Mouse (Mus musculus): Measurements from ENCODE around the gene Bst2. TPM values are rescaled to one million over a fixed set of nuclear protein-coding genes. Genes with fewer than 3 reads are reported as not detected.

The Bst2 gene
- polyA plus RNA-seq, 1 experiment = 474 TPM

GRCm38 (mm10) chr8:71488454-71488853 is 48.8 kb downstream of the Bst2 start:
- H3K27me3 ChIP-seq (ENCODE audit: control insufficient read depth, insufficient read depth, low read length) = no peaks in the 10 kb centered on the region
- DNase-seq = peak; percentile 86
- H3K27ac ChIP-seq (ENCODE audit: control insufficient read depth, insufficient read depth, low read length) = peak overlapping the region; percentile 49; the same call in 1 of the 2 replicates
- H3K4me1 ChIP-seq (replicated peaks; ENCODE audit: control insufficient read depth, insufficient read depth, low read length) = peaks cover 33% of the 10 kb centered on the region
- under 1% methylated on average over 22 of the region's 22 CpGs for WGBS
- no peaks in the 10 kb centered on the region for H3K36me3 ChIP-seq (ENCODE audit: control insufficient read depth, insufficient read depth, low read length)
- peak overlapping the region; percentile 87 for H3K4me3 ChIP-seq (ENCODE audit: control insufficient read depth, insufficient read depth, low read length)
- TF ChIP-seq CTCF (IDR thresholded peaks at IDR 0.05; ENCODE audit: borderline replicate concordance, control insufficient read depth, extremely low read depth, insufficient read depth, low read length, poor library complexity) (no peak), POLR2A (IDR thresholded peaks at IDR 0.05; ENCODE audit: control insufficient read depth, extremely low read depth, insufficient read depth, low read length, poor library complexity) (no peak)

- WGBS = under 1% methylated on average over 33 of the region's 33 CpGs
- Histone ChIP-seq H3K27ac (ENCODE audit: control insufficient read depth, insufficient read depth, low read length) (peak within 1 kb of the TSS; percentile 49), H3K4me1 (replicated peaks; ENCODE audit: control insufficient read depth, insufficient read depth, low read length) (peaks cover 33% of the 10 kb centered on the region), H3K36me3 (ENCODE audit: control insufficient read depth, insufficient read depth, low read length) (no peaks in the 10 kb centered on the region), H3K27me3 (ENCODE audit: control insufficient read depth, insufficient read depth, low read length) (no peaks in the 10 kb centered on the region), H3K4me3 (ENCODE audit: control insufficient read depth, insufficient read depth, low read length) (peak within 1 kb of the TSS; percentile 87)
- peak; percentile 82 for DNase-seq
- TF ChIP-seq CTCF (IDR thresholded peaks at IDR 0.05; ENCODE audit: borderline replicate concordance, control insufficient read depth, extremely low read depth, insufficient read depth, low read length, poor library complexity) (no peak), POLR2A (IDR thresholded peaks at IDR 0.05; ENCODE audit: control insufficient read depth, extremely low read depth, insufficient read depth, low read length, poor library complexity) (0 out of 2 replicates have a peak, but pooled peaks have one; percentile 37)
Measured at GRCm38 (mm10) chr8:71487691-71488445, 49.4 kb downstream of the Bst2 start, which contains the start of gene Gtpbp3. Gene Gtpbp3 (plus strand): TSS chr8:71488103.

- Histone ChIP-seq H3K27me3 (ENCODE audit: control insufficient read depth, insufficient read depth, low read length) (no peaks in the 10 kb centered on the region), H3K27ac (ENCODE audit: control insufficient read depth, insufficient read depth, low read length) (peak overlapping the region; percentile 46; the same call in 1 of the 2 replicates)
- DNase-seq = no peak
Measured at GRCm38 (mm10) chr8:71486136-71486529, 51.1 kb downstream of the Bst2 start.

GRCm38 (mm10) chr8:71485142-71486135 is 51.8 kb downstream of the Bst2 start, which contains the start of gene Ano8:
Gene Ano8 (minus strand): TSS chr8:71485963.
- WGBS = 5% methylated on average over 58 of the region's 58 CpGs
- Histone ChIP-seq H3K27ac (ENCODE audit: control insufficient read depth, insufficient read depth, low read length) (peak within 1 kb of the TSS; percentile 46; the same call in 1 of the 2 replicates), H3K4me3 (ENCODE audit: control insufficient read depth, insufficient read depth, low read length) (peak within 1 kb of the TSS; percentile 83), H3K27me3 (ENCODE audit: control insufficient read depth, insufficient read depth, low read length) (no peaks in the 10 kb centered on the region), H3K36me3 (ENCODE audit: control insufficient read depth, insufficient read depth, low read length) (no peaks in the 10 kb centered on the region), H3K4me1 (replicated peaks; ENCODE audit: control insufficient read depth, insufficient read depth, low read length) (peaks cover 33% of the 10 kb centered on the region)
- DNase-seq = peak; percentile 83
- TF ChIP-seq POLR2A (IDR thresholded peaks at IDR 0.05; ENCODE audit: control insufficient read depth, extremely low read depth, insufficient read depth, low read length, poor library complexity) = no peak
- 0 out of 2 replicates have a peak, but pooled peaks have one; percentile 27 for TF ChIP-seq CTCF (IDR thresholded peaks at IDR 0.05; ENCODE audit: borderline replicate concordance, control insufficient read depth, extremely low read depth, insufficient read depth, low read length, poor library complexity)

More at GRCm38 (mm10) chr8:71486136-71486529, 51.1 kb downstream of the Bst2 start:
- WGBS = 18% methylated on average over 7 of the region's 7 CpGs
- TF ChIP-seq CTCF (IDR thresholded peaks at IDR 0.05; ENCODE audit: borderline replicate concordance, control insufficient read depth, extremely low read depth, insufficient read depth, low read length, poor library complexity) (no peak), POLR2A (IDR thresholded peaks at IDR 0.05; ENCODE audit: control insufficient read depth, extremely low read depth, insufficient read depth, low read length, poor library complexity) (no peak)
- H3K4me3 ChIP-seq (ENCODE audit: control insufficient read depth, insufficient read depth, low read length) = 0 out of 2 replicates have a peak overlapping the region, but pooled peaks have one; percentile 5
- no peaks in the 10 kb centered on the region for H3K36me3 ChIP-seq (ENCODE audit: control insufficient read depth, insufficient read depth, low read length)
- H3K4me1 ChIP-seq (replicated peaks; ENCODE audit: control insufficient read depth, insufficient read depth, low read length) = peaks cover 33% of the 10 kb centered on the region

GRCm38 (mm10) chr8:71484736-71485135 is 52.5 kb downstream of the Bst2 start:
- 97% methylated on average over 19 of the region's 19 CpGs for WGBS
- no peak for DNase-seq
- no peak overlapping the region for H3K27ac ChIP-seq (ENCODE audit: control insufficient read depth, insufficient read depth, low read length)
- H3K27me3 ChIP-seq (ENCODE audit: control insufficient read depth, insufficient read depth, low read length) = no peaks in the 10 kb centered on the region
- no peak for TF ChIP-seq POLR2A (IDR thresholded peaks at IDR 0.05; ENCODE audit: control insufficient read depth, extremely low read depth, insufficient read depth, low read length, poor library complexity)
- TF ChIP-seq CTCF (IDR thresholded peaks at IDR 0.05; ENCODE audit: borderline replicate concordance, control insufficient read depth, extremely low read depth, insufficient read depth, low read length, poor library complexity) = no peak
- H3K36me3 ChIP-seq (ENCODE audit: control insufficient read depth, insufficient read depth, low read length) = no peaks in the 10 kb centered on the region
- peaks cover 33% of the 10 kb centered on the region for H3K4me1 ChIP-seq (replicated peaks; ENCODE audit: control insufficient read depth, insufficient read depth, low read length)
- H3K4me3 ChIP-seq (ENCODE audit: control insufficient read depth, insufficient read depth, low read length) = no peak overlapping the region

Other genes with a start within 250 kb of the Bst2 start
- 133 and 156 TPM in 2 replicates for gene Use1, start 170.6 kb downstream of the Bst2 start, polyA plus RNA-seq (2012; rRNA removed)
- 34.9 and 36.1 TPM in 2 replicates for gene Ocel1, start 166.2 kb downstream of the Bst2 start, polyA plus RNA-seq (2012; rRNA removed)
- gene Nr2f6, start 155.5 kb downstream of the Bst2 start, polyA plus RNA-seq (2012; rRNA removed) = 71.2 and 71.5 TPM in 2 replicates
- 9.9 and 13.6 TPM in 2 replicates for gene Ushbp1, start 141.7 kb downstream of the Bst2 start, polyA plus RNA-seq (2012; rRNA removed)
- gene Babam1, start 140.6 kb downstream of the Bst2 start, polyA plus RNA-seq (2012; rRNA removed) = 219 and 225 TPM in 2 replicates
- gene Ankle1, start 131.4 kb downstream of the Bst2 start, polyA plus RNA-seq (2012; rRNA removed) = 60.0 and 72.6 TPM in 2 replicates
- 282 and 336 TPM in 2 replicates for gene Abhd8, start 73.8 kb downstream of the Bst2 start, polyA plus RNA-seq (2012; rRNA removed)
- gene Mrpl34, start 72.5 kb downstream of the Bst2 start, polyA plus RNA-seq (2012; rRNA removed) = 119 and 125 TPM in 2 replicates
- 201 and 216 TPM in 2 replicates for gene Dda1, start 68.3 kb downstream of the Bst2 start, polyA plus RNA-seq (2012; rRNA removed)
- 34.8 and 40.7 TPM in 2 replicates for gene Ano8, start 51.5 kb downstream of the Bst2 start, polyA plus RNA-seq (2012; rRNA removed)
- gene Gtpbp3, start 49.4 kb downstream of the Bst2 start, polyA plus RNA-seq (2012; rRNA removed) = 56.8 and 58.7 TPM in 2 replicates
- gene Plvap, start 25.7 kb downstream of the Bst2 start, polyA plus RNA-seq (2012; rRNA removed) = 59.2 and 62.6 TPM in 2 replicates
- gene Ccdc194, start 11.7 kb downstream of the Bst2 start, polyA plus RNA-seq (2012; rRNA removed) = 0.09 and 0.11 TPM in 2 replicates
- 166 and 182 TPM in 2 replicates for gene Mvb12a, start 5.5 kb upstream of the Bst2 start, polyA plus RNA-seq (2012; rRNA removed)
- gene Tmem221, start 21.4 kb upstream of the Bst2 start, polyA plus RNA-seq (2012; rRNA removed) = 15.5 and 17.2 TPM in 2 replicates
- 0.05 and 0.06 TPM in 2 replicates for gene Nxnl1, start 29.1 kb upstream of the Bst2 start, polyA plus RNA-seq (2012; rRNA removed)
- 174 and 176 TPM in 2 replicates for gene Slc27a1, start 31.4 kb upstream of the Bst2 start, polyA plus RNA-seq (2012; rRNA removed)
- gene Pgls, start 54.7 kb upstream of the Bst2 start, polyA plus RNA-seq (2012; rRNA removed) = 280 and 369 TPM in 2 replicates
- gene Fam129c, start 60.2 kb upstream of the Bst2 start, polyA plus RNA-seq (2012; rRNA removed) = 23.9 and 28.4 TPM in 2 replicates
- 134 and 158 TPM in 2 replicates for gene Colgalt1, start 73.5 kb upstream of the Bst2 start, polyA plus RNA-seq (2012; rRNA removed)
- gene Unc13a, start 134.3 kb upstream of the Bst2 start, polyA plus RNA-seq (2012; rRNA removed) = 1.6 and 2.0 TPM in 2 replicates
- gene Jak3, start 138.8 kb upstream of the Bst2 start, polyA plus RNA-seq (2012; rRNA removed) = 68.0 and 77.5 TPM in 2 replicates
- gene Insl3, start 151.8 kb upstream of the Bst2 start, polyA plus RNA-seq (2012; rRNA removed) = 42.6 and 56.8 TPM in 2 replicates
- gene B3gnt3, start 164.3 kb upstream of the Bst2 start, polyA plus RNA-seq (2012; rRNA removed) = 6.3 and 6.9 TPM in 2 replicates
- gene Fcho1, start 188.3 kb upstream of the Bst2 start, polyA plus RNA-seq (2012; rRNA removed) = 767 and 809 TPM in 2 replicates

Measured in thymus, adult 2 months (tissue).